Mouse (Mus musculus) forebrain, embryonic 14.5 days (tissue): ENCODE data around the gene Zfp92. TPM values are rescaled to one million over a fixed set of nuclear protein-coding genes. Genes with fewer than 3 reads are reported as not detected.
"Not testable (repeated sequence)": the region's sequence is repeated elsewhere in the genome, so short reads cannot be mapped to it uniquely, and the experiment has no call there.

ENCODE experiments used
- ATAC-seq: fragments of 200-750 bp; cut with Nextera tagmentation; 2 replicates; pipeline ENCODE4 v1.8.0; 2017; ENCODE audit warnings: mild to moderate bottlenecking, moderate library complexity
- DNase-seq: peaks from one replicate; pipeline ENCODE4 v3.0.0-alpha.2; 2015; ENCODE audit warnings: low spot score
- H3K27ac ChIP-seq: fragments of 300-500 bp; sonication (generic); 2 replicates; pipeline ENCODE4 v1.5.1; 2014; ENCODE audit warnings: low read depth, mild to moderate bottlenecking, control low read depth, low read length, moderate library complexity
- H3K27me3 ChIP-seq: fragments of 300-500 bp; sonication (generic); replicated peaks from 2 replicates; pipeline ENCODE4 v1.6.1; 2014; ENCODE audit warnings: low read length, control low read depth, mixed read lengths; ENCODE audit not compliant: control insufficient read depth, insufficient read depth
- H3K36me3 ChIP-seq: fragments of 300-500 bp; sonication (generic); 2 replicates; pipeline ENCODE4 v1.6.1; 2014; ENCODE audit warnings: low read length, control low read depth; ENCODE audit not compliant: control insufficient read depth, insufficient read depth
- H3K4me1 ChIP-seq: fragments of 300-500 bp; sonication (generic); 2 replicates; pipeline ENCODE4 v1.6.1; 2014; ENCODE audit warnings: antibody characterized with exemption, low read length, control low read depth; ENCODE audit not compliant: control insufficient read depth, insufficient read depth
- H3K4me2 ChIP-seq: fragments of 300-500 bp; sonication (generic); 2 replicates; pipeline ENCODE4 v1.6.1; 2014; ENCODE audit warnings: mild to moderate bottlenecking, control low read depth, low read length
- H3K4me3 ChIP-seq: fragments of 300-500 bp; sonication (generic); 2 replicates; pipeline ENCODE4 v1.5.1; 2014; ENCODE audit warnings: low read depth, low read length, control low read depth
- H3K9ac ChIP-seq: fragments of 300-500 bp; sonication (generic); 2 replicates; pipeline ENCODE4 v1.6.1; 2014; ENCODE audit warnings: mild to moderate bottlenecking, low read length, control low read depth, moderate library complexity
- H3K9me3 ChIP-seq: fragments of 300-500 bp; sonication (generic); replicated peaks from 2 replicates; pipeline ENCODE4 v1.6.1; 2016; ENCODE audit warnings: low read length, control low read depth, mixed read lengths; ENCODE audit not compliant: control insufficient read depth
- WGBS: fragments of 180-500 bp; shearing (Covaris S2); extraction: QIAGEN DNeasy Blood & Tissue Kit; methylation state at CpG from one replicate; pipeline ENCODE4 v1.1.7; 2014; 5-methylcytosine and 5-hydroxymethylcytosine counted together
- polyA plus RNA-seq: library from polyadenylated mRNA; unstranded; fragments of >200 nt; fragmentation: Nextera tagmentation; extraction: Ambion mirVana; gene quantifications from 2 replicates; pipeline ENCODE4 v1.2.1, GENCODE M21; 2014

Zfp92 gene
- 0.39 and 0.48 TPM in 2 replicates for polyA plus RNA-seq

- H3K4me1 ChIP-seq: no peaks in the 10 kb centered on the region
- peak within 1 kb of the TSS; percentile 47 for H3K4me2 ChIP-seq
- H3K36me3 ChIP-seq: no peaks in the 10 kb centered on the region
- no peaks in the 10 kb centered on the region for H3K27me3 ChIP-seq
- peak within 1 kb of the TSS; percentile 21 for H3K4me3 ChIP-seq
- no peak within 1 kb of the TSS for H3K27ac ChIP-seq
- 0 out of 2 replicates have a peak within 1 kb of the TSS, but pooled peaks have one; percentile 29 for H3K9ac ChIP-seq
- peak; percentile 4 for DNase-seq
- ATAC-seq: no peak
- 26% methylated on average over 20 of the region's 20 CpGs for WGBS
- H3K9me3 ChIP-seq: no peaks in the 10 kb centered on the region
Observed at GRCm38 (mm10) chrX:73410880-73411517, at the start of gene Zfp92. Zfp92 (plus strand) TSS chrX:73411096.

GRCm38 (mm10) chrX:73363291-73363690 lies 47.6 kb upstream of the Zfp92 start:
- H3K36me3 ChIP-seq: no peaks in the 10 kb centered on the region
- H3K4me1 ChIP-seq: no peaks in the 10 kb centered on the region
- no peak for DNase-seq
- no peak for ATAC-seq
- no peak overlapping the region for H3K27ac ChIP-seq
- no peaks in the 10 kb centered on the region for H3K27me3 ChIP-seq
- H3K9ac ChIP-seq: no peak overlapping the region
- no peaks in the 10 kb centered on the region for H3K9me3 ChIP-seq
- H3K4me3 ChIP-seq: no peak overlapping the region
- no peak overlapping the region for H3K4me2 ChIP-seq

GRCm38 (mm10) chrX:73384419-73384818 lies 26.5 kb upstream of the Zfp92 start:
- DNase-seq: peak; percentile 60

GRCm38 (mm10) chrX:73384924-73385323 lies 26.0 kb upstream of the Zfp92 start:
- H3K9ac ChIP-seq: no peak overlapping the region
- no peak for ATAC-seq

More at GRCm38 (mm10) chrX:73384419-73384818, 26.5 kb upstream of the Zfp92 start:
- no peak overlapping the region for H3K4me3 ChIP-seq
- WGBS: 83% methylated on average over 6 of the region's 6 CpGs
- H3K9me3 ChIP-seq: no peaks in the 10 kb centered on the region
- no peak overlapping the region for H3K9ac ChIP-seq
- peak overlapping the region; percentile 52; the same call in 1 of the 2 replicates for H3K27ac ChIP-seq
- no peaks in the 10 kb centered on the region for H3K36me3 ChIP-seq
- ATAC-seq: peak; percentile 66
- no peaks in the 10 kb centered on the region for H3K27me3 ChIP-seq
- H3K4me2 ChIP-seq: no peak overlapping the region
- H3K4me1 ChIP-seq: no peaks in the 10 kb centered on the region

GRCm38 (mm10) chrX:73391481-73391880 lies 19.4 kb upstream of the Zfp92 start:
- ATAC-seq (no peak), DNase-seq (no peak)
- 89% methylated on average over 4 of the region's 4 CpGs for WGBS

More at GRCm38 (mm10) chrX:73384924-73385323, 26.0 kb upstream of the Zfp92 start:
- 23% methylated on average over 1 of the region's 1 CpGs for WGBS
- Histone ChIP-seq H3K9me3 (no peaks in the 10 kb centered on the region), H3K4me2 (no peak overlapping the region), H3K4me3 (no peak overlapping the region), H3K4me1 (no peaks in the 10 kb centered on the region), H3K36me3 (no peaks in the 10 kb centered on the region), H3K27me3 (no peaks in the 10 kb centered on the region), H3K27ac (peak overlapping the region; percentile 52; the same call in 1 of the 2 replicates)
- no peak for DNase-seq

GRCm38 (mm10) chrX:73396446-73396845 lies 14.4 kb upstream of the Zfp92 start:
- Histone ChIP-seq H3K27me3 (no peaks in the 10 kb centered on the region), H3K27ac (no peak overlapping the region), H3K4me3 (no peak overlapping the region), H3K4me2 (no peak overlapping the region), H3K9ac (no peak overlapping the region), H3K9me3 (no peaks in the 10 kb centered on the region), H3K36me3 (no peaks in the 10 kb centered on the region), H3K4me1 (no peaks in the 10 kb centered on the region)
- DNase-seq (no peak), ATAC-seq (no peak)
- WGBS: 86% methylated on average over 1 of the region's 1 CpGs

More at GRCm38 (mm10) chrX:73391481-73391880, 19.4 kb upstream of the Zfp92 start:
- Histone ChIP-seq H3K4me2 (no peak overlapping the region), H3K27me3 (no peaks in the 10 kb centered on the region), H3K4me1 (no peaks in the 10 kb centered on the region), H3K4me3 (no peak overlapping the region), H3K36me3 (no peaks in the 10 kb centered on the region), H3K9ac (no peak overlapping the region), H3K27ac (no peak overlapping the region), H3K9me3 (no peaks in the 10 kb centered on the region)

GRCm38 (mm10) chrX:73398636-73399035 lies 12.3 kb upstream of the Zfp92 start, which contains the start of gene Gm18336:
Gm18336 (minus strand) TSS chrX:73398736.
- H3K27me3 ChIP-seq, H3K9me3 ChIP-seq, H3K9ac ChIP-seq, ATAC-seq, DNase-seq, H3K4me1 ChIP-seq, H3K4me2 ChIP-seq, H3K36me3 ChIP-seq, H3K27ac ChIP-seq, H3K4me3 ChIP-seq: not testable (repeated sequence)
- WGBS: 90% methylated on average over 2 of the region's 2 CpGs

GRCm38 (mm10) chrX:73400951-73401350 lies 9.9 kb upstream of the Zfp92 start:
- ATAC-seq: no peak

GRCm38 (mm10) chrX:73401616-73402015 lies 9.3 kb upstream of the Zfp92 start:
- no peaks in the 10 kb centered on the region for H3K4me1 ChIP-seq
- no peak overlapping the region for H3K27ac ChIP-seq
- H3K36me3 ChIP-seq: no peaks in the 10 kb centered on the region
- no peak overlapping the region for H3K4me2 ChIP-seq
- no peak overlapping the region for H3K9ac ChIP-seq
- no peaks in the 10 kb centered on the region for H3K9me3 ChIP-seq
- DNase-seq: no peak
- 90% methylated on average over 12 of the region's 12 CpGs for WGBS
- no peaks in the 10 kb centered on the region for H3K27me3 ChIP-seq
- ATAC-seq: no peak
- no peak overlapping the region for H3K4me3 ChIP-seq

More at GRCm38 (mm10) chrX:73400951-73401350, 9.9 kb upstream of the Zfp92 start:
- Histone ChIP-seq H3K27me3 (no peaks in the 10 kb centered on the region), H3K4me1 (no peaks in the 10 kb centered on the region), H3K4me2 (no peak overlapping the region), H3K4me3 (no peak overlapping the region), H3K9me3 (no peaks in the 10 kb centered on the region), H3K27ac (no peak overlapping the region), H3K9ac (no peak overlapping the region), H3K36me3 (no peaks in the 10 kb centered on the region)
- DNase-seq: no peak
- 90% methylated on average over 20 of the region's 20 CpGs for WGBS
